Mouse (Mus musculus): Measurements from ENCODE around the gene Arhgap32.

- no peak for TF ChIP-seq CTCF (IDR thresholded peaks at IDR 0.05; ENCODE audit: insufficient read depth, low read depth, low read length)
- TF ChIP-seq POLR2A (IDR thresholded peaks at IDR 0.05; ENCODE audit: insufficient read depth, low read depth, low read length): no peak
These were observed 141.9 kb downstream of the Arhgap32 start for GRCm38 (mm10) chr9:32257882-32258281.
